Mouse (Mus musculus): ENCODE data around the gene Dst. TPM values are rescaled to one million over a fixed set of nuclear protein-coding genes. Genes with fewer than 3 reads are reported as not detected.

Dst gene
- total RNA-seq, 1 experiment from 2014 or later, result 1.5 TPM

DNA sequence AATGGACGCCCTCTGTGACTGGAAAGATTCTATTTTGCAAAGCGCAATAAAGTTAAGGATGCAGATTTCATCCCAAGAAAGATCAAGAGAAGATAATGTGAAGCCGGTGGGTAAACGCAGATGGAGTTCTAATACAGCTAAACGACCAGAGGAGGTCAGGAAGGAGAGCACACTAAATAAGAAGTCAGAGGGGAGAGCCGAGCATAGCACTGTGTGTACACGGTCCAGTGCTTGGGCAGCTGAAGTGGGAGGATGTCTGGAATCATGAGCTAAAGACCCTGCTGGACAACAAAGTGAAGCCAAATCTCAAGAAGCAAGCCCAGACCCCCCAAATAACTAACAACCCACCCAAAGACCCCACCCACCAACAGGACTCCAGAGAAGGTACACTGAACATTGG is 14.9 kb downstream of the Dst start:
- ATAC-seq (ENCODE audit: extremely low read depth, insufficient number of reproducible peaks, low FRiP score, poor library complexity, severe bottlenecking), result no peak

DNA sequence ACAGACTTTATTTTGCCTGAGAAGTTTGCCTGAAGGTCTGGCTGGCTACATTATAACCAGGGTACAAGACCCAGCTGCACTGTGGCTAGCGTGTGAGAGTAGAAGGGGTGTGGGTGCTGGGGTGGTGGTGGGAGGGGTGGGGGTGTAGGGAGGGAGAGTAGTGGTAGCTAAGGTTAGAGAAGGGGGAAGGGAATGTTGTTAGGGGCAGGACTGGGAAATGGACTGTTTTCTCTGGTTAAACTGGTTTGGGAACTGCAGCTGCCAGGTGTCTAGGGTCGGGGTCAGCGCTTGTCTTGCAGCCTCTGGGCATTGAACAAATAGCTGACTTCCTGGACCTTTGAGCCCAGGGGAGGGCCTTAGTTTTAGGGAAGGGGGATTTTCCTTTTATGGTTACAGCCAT is 17.3 kb downstream of the Dst start:
- no peak for ATAC-seq (ENCODE audit: extremely low read depth, insufficient number of reproducible peaks, low FRiP score, poor library complexity, severe bottlenecking)

DNA sequence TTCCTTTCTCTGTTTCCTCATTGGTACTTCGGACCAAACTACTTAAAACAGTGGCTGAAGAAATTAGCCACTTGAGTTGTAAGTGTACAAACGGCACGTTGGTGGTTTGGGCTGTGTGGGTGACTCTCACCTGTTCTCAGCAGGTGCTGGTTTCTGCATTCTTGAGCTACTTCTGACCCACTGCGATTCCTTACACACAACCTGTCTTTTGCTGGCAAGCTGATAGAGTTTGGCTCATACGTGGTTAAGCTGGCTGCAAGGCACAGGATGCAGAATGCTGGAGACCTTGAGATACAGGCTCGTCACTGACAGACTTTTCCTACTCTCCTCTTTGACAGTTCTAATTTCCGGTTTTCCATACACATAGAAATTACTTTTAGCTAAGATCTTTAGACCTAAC is 19.4 kb downstream of the Dst start:
- ATAC-seq (ENCODE audit: extremely low read depth, insufficient number of reproducible peaks, low FRiP score, poor library complexity, severe bottlenecking), result no peak

GRCm38 (mm10) chr1:33931791-33932190 is 23.8 kb downstream of the Dst start:
- ATAC-seq (ENCODE audit: extremely low read depth, insufficient number of reproducible peaks, low FRiP score, poor library complexity, severe bottlenecking), result no peak

- no peak for ATAC-seq (ENCODE audit: extremely low read depth, insufficient number of reproducible peaks, low FRiP score, poor library complexity, severe bottlenecking)
Measured at GRCm38 (mm10) chr1:33932196-33932595, 24.2 kb downstream of the Dst start.

DNA sequence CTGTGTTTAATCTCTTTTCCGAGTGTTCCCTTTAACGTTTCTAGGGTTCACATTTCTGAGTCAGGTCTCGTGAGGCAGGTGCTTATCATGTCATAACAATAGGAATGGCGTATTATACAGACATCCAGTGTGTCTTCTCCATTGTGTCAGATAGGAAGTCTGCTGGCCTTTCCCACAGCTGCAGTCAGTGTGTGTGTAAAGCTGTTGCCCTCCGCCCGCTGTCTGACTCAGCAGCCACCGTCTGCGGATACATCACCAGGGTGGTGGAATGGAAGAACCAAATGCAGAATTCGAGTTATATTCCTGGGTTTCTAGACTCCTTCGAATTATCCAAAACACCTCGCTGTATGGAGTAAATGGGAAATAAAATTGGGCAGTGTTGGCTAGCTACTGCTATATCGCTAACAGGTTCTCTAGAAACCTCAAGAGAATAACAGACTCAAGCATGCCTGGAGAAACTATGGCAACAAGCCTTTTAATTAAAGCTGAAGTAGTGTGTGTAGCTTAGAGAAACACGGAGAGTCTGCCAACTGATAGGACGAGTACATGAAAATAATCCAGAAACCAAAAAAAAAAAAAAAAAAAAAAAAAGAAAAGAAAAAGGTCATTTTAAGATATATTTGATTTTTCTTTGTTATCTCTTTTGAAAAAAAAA is 24.9 kb downstream of the Dst start:
- no peak for ATAC-seq (ENCODE audit: extremely low read depth, insufficient number of reproducible peaks, low FRiP score, poor library complexity, severe bottlenecking)

DNA sequence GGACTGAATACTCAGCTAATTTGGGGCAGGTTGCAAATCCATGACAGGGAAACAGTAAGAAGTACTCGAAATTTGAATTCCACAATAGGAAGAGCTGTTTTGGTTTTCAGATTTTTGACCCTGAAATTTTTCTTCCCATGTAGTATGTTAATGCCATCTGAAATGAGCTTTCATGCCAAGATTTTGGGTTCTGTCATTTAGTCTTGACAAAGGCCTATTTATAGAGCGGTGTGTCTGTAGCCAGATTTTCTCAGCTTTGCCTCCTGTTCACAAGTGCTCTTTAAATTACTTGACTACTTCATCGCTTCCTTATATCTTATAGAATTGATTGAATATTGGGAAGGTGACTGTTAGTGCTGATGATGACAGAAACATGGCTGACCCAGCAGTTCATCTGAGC is 27.9 kb downstream of the Dst start:
- ATAC-seq (ENCODE audit: extremely low read depth, insufficient number of reproducible peaks, low FRiP score, poor library complexity, severe bottlenecking), result no peak

DNA sequence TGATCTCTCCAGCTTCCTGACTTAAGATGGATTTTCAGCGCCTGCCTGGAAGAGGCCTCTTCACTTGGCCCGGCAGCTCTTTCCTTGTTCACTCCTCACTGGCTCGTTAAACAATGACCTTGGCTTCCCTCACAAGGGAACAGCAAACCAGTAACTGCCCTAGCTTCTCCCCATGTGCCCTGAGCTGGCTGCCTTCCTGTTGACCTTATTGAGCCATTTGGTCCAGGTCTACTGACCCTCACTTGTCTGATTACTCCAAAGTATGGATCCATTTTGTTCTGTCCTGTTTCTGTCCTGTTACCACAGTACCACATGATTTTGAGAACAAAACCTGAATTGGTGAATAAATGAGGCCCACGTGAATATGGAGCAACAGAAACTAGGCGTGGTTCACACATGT is 31.8 kb downstream of the Dst start:
- no peak for ATAC-seq (ENCODE audit: extremely low read depth, insufficient number of reproducible peaks, low FRiP score, poor library complexity, severe bottlenecking)

DNA sequence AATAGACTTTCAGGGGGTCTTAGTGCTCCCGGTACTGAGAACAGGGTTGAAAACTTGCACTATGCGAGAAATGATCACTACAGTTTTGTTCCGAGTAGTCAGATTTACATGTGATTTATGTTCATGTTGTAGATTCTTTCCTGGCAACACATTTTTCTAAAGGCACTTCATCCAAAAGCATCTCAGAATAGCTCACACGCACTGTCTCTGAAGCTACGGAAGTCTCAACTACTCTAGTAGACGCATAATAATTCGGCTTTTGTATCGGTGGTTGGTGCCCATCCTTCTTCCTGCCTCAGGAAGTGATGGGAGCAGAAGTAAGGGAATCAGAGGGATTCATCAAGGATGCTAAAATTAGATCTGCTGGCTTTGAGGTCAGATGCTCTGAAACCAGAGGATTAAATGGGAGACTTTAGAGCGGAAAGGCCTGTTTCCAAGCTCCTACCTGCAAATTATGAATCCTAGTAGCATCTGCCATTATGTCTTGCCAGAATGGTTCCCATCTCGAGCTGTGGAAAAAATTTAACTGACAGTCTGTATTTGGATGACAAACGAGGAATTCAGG is 32.4 kb downstream of the Dst start:
- ATAC-seq (ENCODE audit: extremely low read depth, insufficient number of reproducible peaks, low FRiP score, poor library complexity, severe bottlenecking), result no peak

GRCm38 (mm10) chr1:33942638-33943037 is 34.6 kb downstream of the Dst start:
- ATAC-seq (ENCODE audit: extremely low read depth, insufficient number of reproducible peaks, low FRiP score, poor library complexity, severe bottlenecking), result no peak

GRCm38 (mm10) chr1:33943943-33944342 is 35.9 kb downstream of the Dst start:
- ATAC-seq (ENCODE audit: extremely low read depth, insufficient number of reproducible peaks, low FRiP score, poor library complexity, severe bottlenecking), result no peak

DNA sequence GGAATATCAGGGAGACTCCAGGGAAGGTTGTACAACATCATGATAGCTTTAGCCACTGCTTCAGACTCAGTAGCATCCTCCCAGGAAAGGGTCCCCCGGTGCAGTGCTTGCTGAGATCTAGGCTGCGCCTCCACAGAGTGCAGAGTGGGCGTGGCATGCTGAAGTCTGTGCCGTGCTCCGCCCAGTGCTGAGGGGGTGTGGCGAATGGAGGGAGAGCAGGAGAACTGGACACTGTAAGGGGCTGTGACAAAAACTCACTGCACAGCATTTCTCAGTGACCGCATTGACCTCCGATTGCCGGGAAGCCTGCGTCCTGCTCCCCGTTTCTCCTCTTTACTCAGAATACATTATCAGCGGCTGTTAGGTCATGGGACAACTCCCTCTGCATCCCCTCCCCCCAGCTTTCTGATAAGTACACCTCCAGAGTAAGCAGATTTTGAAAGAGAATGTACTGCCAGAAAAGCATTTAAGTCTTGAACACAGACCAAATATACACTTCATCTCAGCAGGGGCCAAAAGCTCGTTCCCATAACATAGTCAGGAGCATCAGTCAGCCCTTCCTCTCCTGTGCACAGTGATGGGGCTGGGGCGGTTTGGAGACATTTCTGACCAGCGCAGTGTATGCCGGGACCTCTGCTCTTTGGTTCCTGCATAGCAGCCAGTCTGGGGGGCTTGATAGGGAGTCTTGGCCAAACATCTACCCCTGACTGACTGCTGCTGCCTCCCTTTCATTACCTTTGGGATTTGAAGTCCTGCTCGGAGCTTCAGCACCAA is 37.1 kb downstream of the Dst start:
- no peak for ATAC-seq (ENCODE audit: extremely low read depth, insufficient number of reproducible peaks, low FRiP score, poor library complexity, severe bottlenecking)

DNA sequence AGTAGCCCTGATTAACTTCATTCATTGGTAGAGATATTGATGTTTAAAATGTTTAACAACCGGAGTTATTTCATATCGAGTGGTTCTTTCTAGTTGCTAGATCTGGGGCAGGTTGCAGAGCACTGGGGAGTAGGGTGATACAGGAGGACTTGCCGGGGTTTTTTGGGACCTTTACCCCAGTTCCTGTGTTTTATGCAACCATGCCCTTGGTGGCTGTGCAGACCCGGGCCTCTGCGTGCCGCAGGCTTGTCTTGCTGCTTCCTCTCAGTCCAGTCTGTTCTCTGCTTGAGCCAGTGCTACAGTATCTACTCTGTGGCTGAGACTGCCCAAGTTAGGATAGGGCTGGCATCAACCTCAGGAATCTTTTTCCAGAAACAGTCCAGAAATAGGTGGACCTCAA is 37.7 kb downstream of the Dst start:
- ATAC-seq (ENCODE audit: extremely low read depth, insufficient number of reproducible peaks, low FRiP score, poor library complexity, severe bottlenecking), result no peak

DNA sequence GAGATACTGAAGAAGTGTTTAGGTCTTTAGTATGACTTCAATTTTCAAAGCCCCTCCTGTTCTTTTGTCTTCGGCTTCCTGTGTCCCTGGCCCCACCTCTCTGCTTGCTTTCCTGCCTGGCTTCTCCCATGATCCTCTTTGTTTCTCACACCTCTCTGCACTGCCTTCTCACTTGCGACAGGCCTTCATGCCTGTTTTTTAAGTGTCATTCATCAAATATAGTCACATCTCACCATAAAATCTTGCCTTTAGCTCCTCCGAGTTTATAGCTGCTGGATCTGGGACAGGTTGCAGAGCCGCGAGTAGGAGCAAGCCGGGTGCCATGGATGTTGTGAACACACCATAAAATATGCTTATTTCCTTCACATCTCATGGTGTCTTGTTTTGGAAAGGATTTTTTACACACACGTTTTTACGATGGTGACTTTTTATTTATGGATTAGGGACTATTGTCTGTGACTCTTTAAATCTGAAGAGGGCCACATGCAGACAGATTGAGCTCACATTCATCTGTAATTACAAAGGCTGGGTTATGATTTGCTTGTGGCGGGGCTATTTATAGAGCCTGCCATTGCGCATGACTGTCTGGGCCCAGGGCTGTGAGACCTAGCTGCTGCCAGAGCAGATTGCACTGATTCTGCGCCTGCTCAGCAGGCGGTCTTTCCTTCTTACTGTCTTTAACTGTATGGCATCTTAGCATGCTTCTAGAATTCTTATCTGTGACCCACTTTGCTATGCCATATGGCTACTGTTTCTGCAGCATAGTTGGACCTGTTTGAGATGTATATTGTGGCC is 38.8 kb downstream of the Dst start:
- ATAC-seq (ENCODE audit: extremely low read depth, insufficient number of reproducible peaks, low FRiP score, poor library complexity, severe bottlenecking), result no peak

- ATAC-seq (ENCODE audit: extremely low read depth, insufficient number of reproducible peaks, low FRiP score, poor library complexity, severe bottlenecking), result no peak
Measured at GRCm38 (mm10) chr1:33947838-33948237, 39.8 kb downstream of the Dst start.

DNA sequence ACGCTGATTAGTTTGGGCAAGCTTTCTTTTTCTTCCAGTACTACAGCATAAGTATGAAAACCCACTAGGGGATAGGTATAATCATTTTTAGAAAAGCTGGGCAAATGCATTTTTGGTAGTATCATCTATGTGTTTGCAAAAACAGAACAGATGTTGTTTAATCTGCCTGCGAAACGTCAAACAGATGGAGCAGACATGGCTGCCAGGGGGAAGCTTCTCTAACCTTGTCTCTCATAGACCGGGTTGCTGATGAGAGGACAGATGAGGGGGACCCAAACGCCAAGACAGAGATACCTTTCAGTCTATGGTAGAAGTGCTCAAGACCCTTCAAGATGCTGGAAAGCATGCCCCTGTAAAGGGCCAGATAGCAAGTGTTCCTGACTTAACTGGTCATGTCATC is 40.5 kb downstream of the Dst start:
- ATAC-seq (ENCODE audit: extremely low read depth, insufficient number of reproducible peaks, low FRiP score, poor library complexity, severe bottlenecking), result no peak

- ATAC-seq (ENCODE audit: extremely low read depth, insufficient number of reproducible peaks, low FRiP score, poor library complexity, severe bottlenecking), result no peak
Measured at GRCm38 (mm10) chr1:33955626-33956025, 47.6 kb downstream of the Dst start.

DNA sequence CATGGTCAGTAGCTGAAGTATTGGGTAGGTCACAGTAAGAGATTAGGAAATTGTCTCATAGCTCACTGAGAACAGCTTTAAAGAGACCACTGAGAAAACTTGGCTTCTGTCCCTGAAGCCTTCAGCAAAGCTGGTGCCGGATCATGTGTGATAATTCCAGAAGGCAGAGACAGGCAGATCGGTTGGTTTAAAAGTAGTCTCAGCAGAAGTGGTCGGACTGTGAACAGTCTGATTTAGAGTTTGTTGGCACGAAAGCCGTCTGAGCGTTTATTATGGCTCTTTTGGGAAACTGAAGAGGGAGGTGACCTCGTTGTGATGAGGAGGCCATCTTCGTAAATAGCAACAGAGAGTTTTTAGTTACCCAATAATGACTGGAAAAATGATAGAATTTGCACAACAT is 52.4 kb downstream of the Dst start:
- ATAC-seq (ENCODE audit: extremely low read depth, insufficient number of reproducible peaks, low FRiP score, poor library complexity, severe bottlenecking), result no peak

DNA sequence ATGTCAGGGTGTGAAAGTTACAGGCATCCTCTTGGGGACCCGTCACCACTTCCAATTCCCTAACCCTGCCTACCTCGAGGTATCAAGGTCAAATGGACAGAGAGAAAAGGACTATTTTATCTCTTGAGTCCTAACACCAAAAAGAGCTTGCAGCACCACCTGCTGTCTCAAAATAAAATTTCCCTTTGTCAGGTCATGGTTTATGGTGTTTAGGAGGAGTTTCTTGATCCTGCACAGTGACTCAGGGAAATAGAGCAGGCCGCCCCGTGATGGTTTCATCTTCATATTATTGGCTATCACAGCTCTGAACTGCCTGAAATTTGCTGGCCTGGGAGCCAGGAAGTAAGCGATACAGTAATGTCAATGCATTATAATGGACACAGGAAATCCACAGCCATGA is 56.6 kb downstream of the Dst start:
- ATAC-seq (ENCODE audit: extremely low read depth, insufficient number of reproducible peaks, low FRiP score, poor library complexity, severe bottlenecking), result no peak

- no peak for ATAC-seq (ENCODE audit: extremely low read depth, insufficient number of reproducible peaks, low FRiP score, poor library complexity, severe bottlenecking)
Measured at GRCm38 (mm10) chr1:33965824-33966223, 57.8 kb downstream of the Dst start.

Data from neutrophil, adult 5-6 weeks (primary cell).